Mouse (Mus musculus) ZHBTc4 (cell line): ENCODE measurements around the gene Slc25a19.

Experiments
- DNase-seq: peaks from one replicate; pipeline ENCODE4 v3.0.0-alpha.2; 2011; ENCODE audit warnings: low read depth, low spot score

Gene Slc25a19

GRCm38 (mm10) chr11:115600743-115601142 is 27.4 kb downstream of the Slc25a19 start:
- DNase-seq = no peak

- no peak for DNase-seq
These were observed 28.4 kb downstream of the Slc25a19 start for GRCm38 (mm10) chr11:115599722-115600121.

GRCm38 (mm10) chr11:115598309-115598708 is 29.8 kb downstream of the Slc25a19 start:
- no peak for DNase-seq

GRCm38 (mm10) chr11:115595209-115595608 is 32.9 kb downstream of the Slc25a19 start:
- peak; percentile 64 for DNase-seq

GRCm38 (mm10) chr11:115590526-115591075 is 37.5 kb downstream of the Slc25a19 start:
- DNase-seq = peak; percentile 53

- DNase-seq = no peak
These were observed 40.1 kb downstream of the Slc25a19 start for GRCm38 (mm10) chr11:115587984-115588383.

GRCm38 (mm10) chr11:115586403-115586802 is 41.7 kb downstream of the Slc25a19 start:
- DNase-seq = no peak

GRCm38 (mm10) chr11:115585573-115586100 is 42.5 kb downstream of the Slc25a19 start:
- DNase-seq = no peak

- no peak for DNase-seq
These were observed 43.6 kb downstream of the Slc25a19 start for GRCm38 (mm10) chr11:115584376-115585073.

- no peak for DNase-seq
These were observed 45.0 kb downstream of the Slc25a19 start for GRCm38 (mm10) chr11:115582913-115583606.

- no peak for DNase-seq
These were observed 49.0 kb downstream of the Slc25a19 start for GRCm38 (mm10) chr11:115579080-115579479.

GRCm38 (mm10) chr11:115564961-115565360 is 63.1 kb downstream of the Slc25a19 start:
- DNase-seq = no peak
